Mouse (Mus musculus): ENCODE results near the gene Eif4g3. TPM values are rescaled to one million over a fixed set of nuclear protein-coding genes. Genes with fewer than 3 reads are reported as not detected.
A peak's percentile ranks its signal among the peaks of the same experiment; 100 is the strongest.

The Eif4g3 gene
- total and polyA plus RNA-seq, 3 experiments = 22.8 to 63.7 TPM; not detected in 1

DNA sequence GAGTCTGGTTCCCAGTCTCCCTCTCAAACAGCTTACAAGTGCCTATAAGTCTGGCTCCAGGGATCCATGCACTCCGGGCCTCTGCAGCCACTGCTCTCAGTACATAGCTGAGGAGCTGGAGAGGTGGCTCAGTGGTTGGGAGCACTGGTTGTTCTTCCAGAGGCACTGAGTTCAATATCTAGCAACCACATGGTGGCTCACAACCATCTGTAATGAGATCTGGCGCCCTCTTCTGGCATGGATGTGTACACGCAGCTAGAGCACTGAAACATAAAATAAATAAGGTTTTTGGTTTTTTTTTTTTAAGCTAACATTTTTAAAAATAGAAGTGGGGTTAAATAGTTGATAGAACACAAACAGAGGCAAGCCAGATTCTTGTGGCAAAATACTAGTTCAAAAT lies 161.2 kb downstream of the Eif4g3 start:
- no peaks in the 10 kb centered on the region for H3K4me1 ChIP-seq (ENCODE audit: control insufficient read depth in 1 of 2, insufficient read depth in 2 of 2, low read length in 2 of 2)
- H3K79me2 ChIP-seq (ENCODE audit: control insufficient read depth, insufficient read depth, low read length, poor library complexity) = no peaks in the 10 kb centered on the region
- H3K4me3 ChIP-seq (ENCODE audit: control insufficient read depth in 1 of 2, insufficient read depth in 1 of 2, low read depth in 2 of 2, low read length in 2 of 2) = no peak overlapping the region
- no peak overlapping the region for H3K27ac ChIP-seq (ENCODE audit: control insufficient read depth, low read depth, low read length)
- no peaks in the 10 kb centered on the region for H3K27me3 ChIP-seq (ENCODE audit: control insufficient read depth in 1 of 2, insufficient read depth in 2 of 2, low read length in 2 of 2)
- TF ChIP-seq USF1 (IDR thresholded peaks at IDR 0.05; ENCODE audit: low read depth, low read length) (no peak), ZKSCAN1 (IDR thresholded peaks at IDR 0.05; ENCODE audit: low read depth, low read length) (no peak), TBP (IDR thresholded peaks at IDR 0.05; ENCODE audit: low read depth, low read length) (no peak), ZC3H11A (IDR thresholded peaks at IDR 0.05; ENCODE audit: low read depth, low read length) (0 out of 2 replicates have a peak, but pooled peaks have one; percentile 7), RCOR1 (IDR thresholded peaks at IDR 0.05; ENCODE audit: low read depth, low read length) (no peak), POLR2AphosphoS2 (IDR thresholded peaks at IDR 0.05; ENCODE audit: low read length) (no peak), ZNF384 (IDR thresholded peaks at IDR 0.05; ENCODE audit: low read depth, low read length) (peak; percentile 51; the same call in 1 of the 2 replicates), POLR2AphosphoS5 (IDR thresholded peaks at IDR 0.05; ENCODE audit: borderline replicate concordance, low read depth, low read length) (no peak), RAD21 (IDR thresholded peaks at IDR 0.05; ENCODE audit: low read depth, low read length) (peak; percentile 12), EP300 (IDR thresholded peaks at IDR 0.05; ENCODE audit: low read depth in 1 of 2, low read length in 2 of 2) (no peak), CHD1 (IDR thresholded peaks at IDR 0.05; ENCODE audit: low read depth, low read length) (no peak), CHD2 (IDR thresholded peaks at IDR 0.05; ENCODE audit: low read length) (no peak), BHLHE40 (IDR thresholded peaks at IDR 0.05; ENCODE audit: borderline replicate concordance, low read depth, low read length) (no peak), ETS1 (IDR thresholded peaks at IDR 0.05; ENCODE audit: low read depth, low read length) (no peak), USF2 (IDR thresholded peaks at IDR 0.05; ENCODE audit: borderline replicate concordance in 1 of 2, insufficient read depth in 1 of 2, low read depth in 1 of 2, low read length in 2 of 2) (no peak), ELF1 (IDR thresholded peaks at IDR 0.05; ENCODE audit: low read depth, low read length) (no peak), E2F4 (IDR thresholded peaks at IDR 0.05; ENCODE audit: borderline replicate concordance, low read depth, low read length) (no peak), JUND (IDR thresholded peaks at IDR 0.05; ENCODE audit: low read depth, low read length) (no peak), MYB (IDR thresholded peaks at IDR 0.05; ENCODE audit: low read depth, low read length) (no peak), MAX (IDR thresholded peaks at IDR 0.05; ENCODE audit: low read length) (no peak), ZMIZ1 (IDR thresholded peaks at IDR 0.05; ENCODE audit: low read depth, low read length) (no peak), CTCF (IDR thresholded peaks at IDR 0.05 in 2 of 3, conservative IDR thresholded peaks at IDR 0.05 in 1 of 3; ENCODE audit: control insufficient read depth in 1 of 3, insufficient read depth in 1 of 3, low read depth in 2 of 3, low read length in 3 of 3, poor library complexity in 1 of 3, severe bottlenecking in 1 of 3) (peak; percentile 64 to 82 (median 64)), NELFE (IDR thresholded peaks at IDR 0.05; ENCODE audit: low read depth, low read length) (no peak), MEF2A (IDR thresholded peaks at IDR 0.05; ENCODE audit: extremely low read depth, insufficient replicate concordance, low read depth, low read length, poor library complexity, severe bottlenecking) (no peak), TCF12 (IDR thresholded peaks at IDR 0.05; ENCODE audit: low read depth, low read length) (no peak), GATA1 (IDR thresholded peaks at IDR 0.05; ENCODE audit: low read depth, low read length) (no peak), SMC3 (IDR thresholded peaks at IDR 0.05; ENCODE audit: low read depth, low read length) (peak; percentile 60), NRF1 (IDR thresholded peaks at IDR 0.05; ENCODE audit: insufficient read depth, low read depth, low read length, poor library complexity, severe bottlenecking) (no peak), KAT2A (conservative IDR thresholded peaks at IDR 0.05; ENCODE audit: low read depth, low read length) (no peak), MXI1 (IDR thresholded peaks at IDR 0.05; ENCODE audit: low read depth, low read length) (no peak), SIN3A (IDR thresholded peaks at IDR 0.05; ENCODE audit: low read length) (no peak), MYC (IDR thresholded peaks at IDR 0.05; ENCODE audit: low read depth, low read length) (peak; percentile 81), UBTF (IDR thresholded peaks at IDR 0.05; ENCODE audit: borderline replicate concordance, insufficient read depth, low read depth, low read length) (no peak), TAL1 (IDR thresholded peaks at IDR 0.05; ENCODE audit: low read length) (no peak), MAFK (IDR thresholded peaks at IDR 0.05; ENCODE audit: borderline replicate concordance, low read depth, low read length) (no peak), HCFC1 (IDR thresholded peaks at IDR 0.05; ENCODE audit: low read depth, low read length) (no peak), MAZ (IDR thresholded peaks at IDR 0.05; ENCODE audit: low read depth, low read length) (no peak), POLR2A (IDR thresholded peaks at IDR 0.05; ENCODE audit: control insufficient read depth in 1 of 2, insufficient read depth in 1 of 2, low read depth in 1 of 2, low read length in 2 of 2, poor library complexity in 1 of 2) (no peak), GABPA (IDR thresholded peaks at IDR 0.05; ENCODE audit: low read depth, low read length) (no peak)
- H3K9me3 ChIP-seq (replicated peaks; ENCODE audit: insufficient read depth, low read length) = no peaks in the 10 kb centered on the region
- no peak overlapping the region for H3K9ac ChIP-seq (ENCODE audit: control insufficient read depth, low read depth, low read length, poor library complexity, severe bottlenecking)
- peak; percentile 67 for DNase-seq (ENCODE audit: low read depth, low spot score)
- H3K36me3 ChIP-seq (ENCODE audit: control insufficient read depth in 1 of 2, insufficient read depth in 2 of 2, low read length in 2 of 2) = peaks cover 0 to 3% of the 10 kb centered on the region in 2 experiments; a peak in 1 of 4 replicates
